Mouse (Mus musculus) stomach, postnatal 0 days (tissue): ENCODE data around the gene Tnfsf15. TPM values are rescaled to one million over a fixed set of nuclear protein-coding genes. Genes with fewer than 3 reads are reported as not detected.
A peak's percentile ranks its signal among the peaks of the same experiment; 100 is the strongest.

ENCODE experiments used
- ATAC-seq: fragments of 200-750 bp; cut with Nextera tagmentation; 2 replicates; pipeline ENCODE4 v1.8.0; 2017; ENCODE audit not compliant: low FRiP score, low TSS enrichment
- DNase-seq: peaks from one replicate; pipeline ENCODE4 v3.0.0-alpha.2; 2016; ENCODE audit warnings: low spot score
- H3K27ac ChIP-seq: fragments of 300-500 bp; sonication (generic); replicated peaks from 2 replicates; pipeline ENCODE4 v1.5.1; 2014; ENCODE audit warnings: mild to moderate bottlenecking, control low read depth
- H3K27me3 ChIP-seq: fragments of 300-500 bp; sonication (generic); 2 replicates; pipeline ENCODE4 v1.6.1; 2014; ENCODE audit warnings: low read length; ENCODE audit not compliant: control insufficient read depth, insufficient read depth
- H3K36me3 ChIP-seq: fragments of 300-500 bp; sonication (generic); 2 replicates; pipeline ENCODE4 v1.6.1; 2014; ENCODE audit warnings: low read length, mixed read lengths; ENCODE audit not compliant: control insufficient read depth, insufficient read depth
- H3K4me1 ChIP-seq: fragments of 300-500 bp; sonication (generic); replicated peaks from 2 replicates; pipeline ENCODE4 v1.6.1; 2014; ENCODE audit warnings: antibody characterized with exemption; ENCODE audit not compliant: control insufficient read depth, insufficient read depth
- H3K4me2 ChIP-seq: fragments of 300-500 bp; sonication (generic); replicated peaks from 2 replicates; pipeline ENCODE4 v1.6.1; 2014; ENCODE audit warnings: low read depth, mild to moderate bottlenecking, control low read depth, moderate library complexity
- H3K4me3 ChIP-seq: fragments of 300-500 bp; sonication (generic); 2 replicates; pipeline ENCODE4 v1.5.1; 2014; ENCODE audit warnings: low read depth, low read length, control low read depth
- H3K9ac ChIP-seq: fragments of 300-500 bp; sonication (generic); 2 replicates; pipeline ENCODE4 v1.6.1; 2014; ENCODE audit warnings: mild to moderate bottlenecking, low read length, control low read depth, mixed read lengths
- H3K9me3 ChIP-seq: fragments of 300-500 bp; sonication (generic); 2 replicates; pipeline ENCODE4 v1.6.1; 2016; ENCODE audit warnings: low read length; ENCODE audit not compliant: control insufficient read depth
- CTCF ChIP-seq: IDR thresholded peaks from 2 replicates; pipeline ENCODE4 v1.5.1; 2016; ENCODE audit warnings: antibody characterized with exemption, low read depth, mild to moderate bottlenecking, moderate library complexity
- EP300 ChIP-seq: optimal IDR thresholded peaks from 2 replicates; pipeline ENCODE3; 2016; ENCODE audit warnings: antibody characterized with exemption
- WGBS: fragments of 180-500 bp; shearing (Covaris S2); extraction: QIAGEN DNeasy Blood & Tissue Kit; methylation state at CpG from one replicate; pipeline ENCODE4 v1.1.7; 2014; 5-methylcytosine and 5-hydroxymethylcytosine counted together
- polyA plus RNA-seq: library from polyadenylated mRNA; unstranded; fragments of >200 nt; fragmentation: Nextera tagmentation; extraction: Ambion mirVana; gene quantifications from 2 replicates; pipeline ENCODE4 v1.2.1, GENCODE M21; 2015

Gene Tnfsf15
- polyA plus RNA-seq, 1 experiment from 2014 or later: 0.04 TPM

DNA sequence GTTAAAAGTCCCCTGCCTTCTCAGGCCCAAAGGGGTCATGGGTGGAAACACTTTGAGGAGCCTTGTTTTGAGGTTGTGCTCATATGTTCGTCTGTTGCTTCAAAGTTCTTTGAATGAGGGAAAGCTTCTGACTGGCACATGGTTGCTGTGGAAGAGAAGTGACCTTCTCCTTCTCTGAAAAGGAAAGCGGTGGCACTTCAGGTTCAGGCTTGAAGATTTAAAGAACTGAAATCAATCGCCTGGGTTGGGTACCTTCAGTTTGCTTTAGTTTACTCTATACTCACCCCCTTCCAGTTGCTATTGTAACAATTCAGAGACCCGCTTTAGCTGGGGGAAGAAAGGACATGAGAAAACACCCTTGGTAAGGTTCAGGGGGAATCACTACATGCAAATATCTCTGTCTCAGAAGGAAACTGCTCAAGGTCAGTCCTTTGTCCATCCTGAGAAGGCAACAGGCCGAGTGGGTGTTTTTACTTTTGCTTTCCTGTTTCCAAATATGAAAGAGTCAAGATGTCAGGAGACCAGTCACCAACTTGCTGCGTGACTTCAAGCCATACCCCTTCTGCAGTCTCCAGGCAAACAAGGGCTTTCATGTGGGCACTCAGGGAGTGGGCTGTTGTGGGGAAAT, 12.7 kb upstream of the Tnfsf15 start:
- Histone ChIP-seq H3K27ac (no peak overlapping the region), H3K4me3 (no peak overlapping the region), H3K27me3 (no peaks in the 10 kb centered on the region), H3K36me3 (no peaks in the 10 kb centered on the region), H3K9ac (no peak overlapping the region), H3K4me1 (no peaks in the 10 kb centered on the region), H3K9me3 (no peaks in the 10 kb centered on the region), H3K4me2 (no peak overlapping the region)
- TF ChIP-seq CTCF (no peak), EP300 (no peak)
- WGBS: 78% methylated on average over 6 of the region's 6 CpGs
- ATAC-seq (no peak), DNase-seq (no peak)

DNA sequence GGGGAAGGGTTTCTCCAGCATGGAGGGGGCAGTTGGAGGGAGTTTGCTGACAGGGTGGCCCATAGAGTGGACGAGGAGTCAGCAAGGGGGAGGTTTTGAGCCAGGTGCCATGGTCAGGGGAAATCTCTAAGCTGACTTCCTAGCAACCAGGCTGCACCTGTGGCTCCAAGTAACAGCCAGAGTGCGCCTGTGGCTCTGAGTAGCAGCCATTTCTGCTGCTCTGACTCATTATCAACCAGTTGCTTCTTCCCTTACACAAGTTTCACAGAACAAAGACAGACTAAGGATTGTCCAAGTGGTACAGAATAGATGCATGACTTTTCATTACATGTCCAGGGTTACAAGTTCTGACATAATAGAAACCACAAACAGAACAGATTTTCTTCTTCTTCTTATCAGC, 11.2 kb upstream of the Tnfsf15 start:
- DNase-seq: no peak
- H3K36me3 ChIP-seq: no peaks in the 10 kb centered on the region
- TF ChIP-seq CTCF (no peak), EP300 (no peak)
- H3K9ac ChIP-seq: no peak overlapping the region
- no peaks in the 10 kb centered on the region for H3K9me3 ChIP-seq
- ATAC-seq: no peak
- 53% methylated on average over 2 of the region's 2 CpGs for WGBS
- no peak overlapping the region for H3K4me2 ChIP-seq
- no peaks in the 10 kb centered on the region for H3K4me1 ChIP-seq
- H3K4me3 ChIP-seq: no peak overlapping the region
- no peaks in the 10 kb centered on the region for H3K27me3 ChIP-seq
- H3K27ac ChIP-seq: no peak overlapping the region

DNA sequence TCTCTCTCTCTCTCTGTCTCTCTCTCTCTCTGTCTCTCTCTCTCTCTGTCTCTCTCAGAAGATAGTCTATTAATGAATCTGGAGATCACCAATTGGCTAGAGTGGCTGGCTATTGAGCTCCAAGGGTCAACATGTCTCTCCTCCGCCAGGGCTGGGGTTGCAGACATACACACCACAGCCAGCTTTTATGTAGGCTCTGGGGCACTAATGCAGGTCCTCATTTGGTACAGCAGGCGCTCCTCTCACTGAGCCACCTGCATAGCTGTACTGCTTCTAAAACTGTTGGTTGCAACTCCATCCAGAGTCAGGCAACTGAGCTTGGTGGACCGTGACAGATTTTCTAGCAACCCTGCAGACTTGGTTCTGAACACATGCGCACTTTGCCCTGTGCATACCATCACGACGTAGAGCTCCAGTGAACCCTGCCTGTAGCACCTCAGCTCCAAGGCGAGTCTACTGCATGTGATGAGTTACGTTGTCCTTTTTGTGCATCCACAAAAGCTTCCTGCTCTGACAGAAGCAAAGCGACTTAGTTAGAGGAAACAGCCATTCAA, 9.6 kb upstream of the Tnfsf15 start:
- no peaks in the 10 kb centered on the region for H3K9me3 ChIP-seq
- H3K36me3 ChIP-seq: no peaks in the 10 kb centered on the region
- ATAC-seq (no peak), DNase-seq (no peak)
- H3K27me3 ChIP-seq: no peaks in the 10 kb centered on the region
- no peak for TF ChIP-seq CTCF
- no peak for TF ChIP-seq EP300
- H3K9ac ChIP-seq: no peak overlapping the region
- no peaks in the 10 kb centered on the region for H3K4me1 ChIP-seq
- no peak overlapping the region for H3K27ac ChIP-seq
- no peak overlapping the region for H3K4me2 ChIP-seq
- 83% methylated on average over 9 of the region's 9 CpGs for WGBS
- no peak overlapping the region for H3K4me3 ChIP-seq

DNA sequence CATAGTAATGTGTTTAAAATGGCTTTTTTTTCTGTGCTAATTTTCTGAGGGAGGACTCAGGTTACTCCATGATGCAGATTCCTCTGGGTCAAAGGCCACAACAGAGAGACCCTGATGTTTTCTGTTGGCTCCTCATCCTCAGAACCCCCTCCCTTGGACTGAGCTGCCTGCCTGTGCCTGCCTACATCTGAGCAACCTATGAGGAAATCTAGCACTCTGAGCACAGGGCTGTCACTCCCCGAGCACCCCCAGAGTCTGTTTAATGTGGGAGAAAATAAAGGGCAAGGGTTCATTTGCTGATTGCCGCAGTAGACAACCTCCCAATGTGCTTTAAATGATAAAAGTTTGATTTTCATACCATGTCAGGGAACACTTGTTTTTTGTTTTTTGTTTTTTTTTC, 8.9 kb upstream of the Tnfsf15 start:
- Histone ChIP-seq H3K9ac (no peak overlapping the region), H3K4me2 (no peak overlapping the region), H3K9me3 (no peaks in the 10 kb centered on the region), H3K4me3 (no peak overlapping the region), H3K4me1 (no peaks in the 10 kb centered on the region), H3K36me3 (no peaks in the 10 kb centered on the region), H3K27me3 (no peaks in the 10 kb centered on the region), H3K27ac (no peak overlapping the region)
- no peak for DNase-seq
- TF ChIP-seq EP300 (no peak), CTCF (no peak)
- 88% methylated on average over 2 of the region's 2 CpGs for WGBS
- ATAC-seq: no peak

DNA sequence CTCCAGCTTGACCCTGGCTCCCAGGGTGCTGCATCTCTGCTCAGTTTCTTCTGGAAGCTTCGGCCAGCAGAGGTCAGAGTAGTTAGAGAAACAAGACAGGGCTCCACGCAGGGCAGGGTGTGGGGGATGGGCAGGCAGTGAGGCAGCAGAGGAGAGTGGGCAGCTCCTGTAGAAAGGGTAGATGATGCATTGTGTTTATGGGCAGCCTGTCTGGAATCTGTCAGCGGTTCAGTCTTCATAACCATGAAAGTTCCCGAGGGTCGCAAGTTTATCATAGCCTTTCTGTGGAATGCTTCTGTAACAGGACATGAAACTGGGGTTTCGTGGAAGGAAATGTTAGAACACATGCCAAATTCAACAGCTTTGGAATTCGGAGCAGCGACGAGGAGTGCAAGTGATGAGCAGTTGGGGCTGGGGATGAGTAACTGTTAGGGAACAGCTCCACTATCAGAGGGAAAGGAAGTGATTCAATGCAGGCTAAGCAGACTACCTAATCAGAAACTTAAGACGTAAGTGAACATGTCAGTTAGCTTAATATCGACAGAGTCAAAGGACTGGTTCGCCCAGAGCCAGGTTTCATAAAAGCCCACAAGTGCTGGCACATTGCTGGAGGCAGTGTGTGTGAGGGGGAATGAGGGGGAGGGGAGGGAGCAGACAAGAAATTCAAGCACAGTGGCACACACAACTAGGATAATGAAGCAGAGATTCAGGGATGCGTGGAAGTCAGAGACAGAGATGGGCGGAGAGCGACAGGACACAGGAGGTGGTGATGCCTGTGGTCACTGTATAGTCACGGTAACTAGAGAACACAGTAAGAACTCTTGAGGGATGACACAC, 8.0 kb upstream of the Tnfsf15 start:
- Histone ChIP-seq H3K27ac (no peak overlapping the region), H3K4me2 (no peak overlapping the region), H3K4me1 (no peaks in the 10 kb centered on the region), H3K36me3 (no peaks in the 10 kb centered on the region), H3K9me3 (no peaks in the 10 kb centered on the region), H3K9ac (no peak overlapping the region), H3K27me3 (no peaks in the 10 kb centered on the region), H3K4me3 (no peak overlapping the region)
- WGBS: 42% methylated on average over 16 of the region's 16 CpGs
- ATAC-seq (peak; percentile 40; the same call in 1 of the 2 replicates), DNase-seq (peak; percentile 37)
- TF ChIP-seq EP300: no peak
- peak; percentile 61 for TF ChIP-seq CTCF
